ENCODE assay signal across 8 mouse cellular contexts in the genomic region with DNA sequence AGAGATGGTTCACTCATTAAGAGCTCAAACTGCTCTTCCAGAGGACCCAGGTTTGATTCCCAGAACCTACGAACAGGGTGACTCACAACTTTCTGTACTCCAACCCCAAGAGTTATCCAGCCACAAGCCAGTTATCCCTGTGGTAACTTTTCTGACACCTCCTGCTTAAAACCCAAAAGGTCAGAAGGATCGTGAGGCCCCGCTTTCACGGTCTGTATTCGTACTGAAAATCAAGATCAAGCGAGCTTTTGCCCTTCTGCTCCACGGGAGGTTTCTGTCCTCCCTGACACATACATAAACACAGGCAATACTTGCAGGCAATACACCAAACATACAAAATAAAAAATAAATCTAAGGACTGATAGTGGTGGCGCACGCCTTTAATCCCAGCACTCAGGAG. TPM values are rescaled to one million over a fixed set of nuclear protein-coding genes. Genes with fewer than 3 reads are reported as not detected.
DNase-seq lines count a peak whose midpoint lies in the region; ATAC-seq and TF ChIP-seq lines count a peak whose summit lies in the region.

No protein-coding gene starts in this region.

- H3K36me3 ChIP-seq in hindbrain, embryonic 15.5 days: 0 out of 2 replicates have a peak, but pooled peaks cover 1% of the 10 kb centered on the region

- no peak for TF ChIP-seq CTCF in Patski (IDR thresholded peaks at IDR 0.05)

- in situ Hi-C loops in Patski (cut with MboI; ENCODE audit: low pct_unique_long_range_greater_than_20kb): no loop called here

- peaks cover 3% of the 10 kb centered on the region; the same call in 1 of the 2 replicates for H3K9me3 ChIP-seq in hindbrain, embryonic 15.5 days

- peak; percentile 100 for DNase-seq in Patski (ENCODE audit: low read depth, low spot score)
- peak; percentile 99 to 100 for DNase-seq in cerebellum, postnatal 36 days
- DNase-seq in gastrocnemius, adult 18-20 months (ENCODE audit: low spot score): peak; percentile 100
- DNase-seq in layer of hippocampus, postnatal 25 days (ENCODE audit: extremely low spot score in 1 of 2, low spot score in 1 of 2): peak; percentile 100
- DNase-seq in lung, postnatal 10 days: peak; percentile 100
- peak; percentile 69 for DNase-seq in retina, adult 2 months (ENCODE audit: low read depth, low spot score)
- peak; percentile 96 to 100 for DNase-seq in thymus, postnatal 36 days

- ATAC-seq in Patski: peak; percentile 100
- peak; percentile 99 for ATAC-seq in hindbrain, embryonic 15.5 days (ENCODE audit: low FRiP score, low read depth)

- H3K27me3 ChIP-seq in Patski: no peaks in the 10 kb centered on the region
- no peaks in the 10 kb centered on the region for H3K27me3 ChIP-seq in hindbrain, embryonic 15.5 days

- no peaks in the 10 kb centered on the region for H3K4me1 ChIP-seq in hindbrain, embryonic 15.5 days (replicated peaks)

- CTCF ChIA-PET in Patski (lab: Charles Lee): no interaction called here

- H3K27ac ChIP-seq in hindbrain, embryonic 15.5 days (replicated peaks): no peak overlapping the region

- H3K9ac ChIP-seq in hindbrain, embryonic 15.5 days: no peak overlapping the region

- WGBS in hindbrain, embryonic 15.5 days: 63% methylated on average over 9 of the region's 9 CpGs

- POLR2A ChIA-PET in Patski (lab: Charles Lee): no interaction called here

- no peak overlapping the region for H3K4me2 ChIP-seq in hindbrain, embryonic 15.5 days

- H3K4me3 ChIP-seq in hindbrain, embryonic 15.5 days: no peak overlapping the region

RNA-seq across cellular contexts. Expression of gene Igf2bp3, which starts 21.6 kb away (rescaled TPM):
- polyA plus RNA-seq in Patski (2021): 2.4 TPM
- under 1 TPM; 0.09 to 0.11 TPM for total RNA-seq in gastrocnemius, adult 18-20 months (2021)
- polyA plus RNA-seq in hindbrain, embryonic 15.5 days (2015; fragmentation: Nextera tagmentation; extraction: Ambion mirVana): 23.3 and 24.9 TPM in 2 replicates
- under 1 TPM in 1 of 2 experiments, not detected in 1; 0.27 TPM for total RNA-seq in layer of hippocampus, postnatal 25 days (2021)

RNA-seq across cellular contexts. Expression of gene Tra2a, which starts 27.5 kb away (rescaled TPM):
- 104 TPM for polyA plus RNA-seq in Patski (2021)
- 10 to 100 TPM; 14.7 to 20.2 TPM for total RNA-seq in gastrocnemius, adult 18-20 months (2021)
- 105 and 111 TPM in 2 replicates for polyA plus RNA-seq in hindbrain, embryonic 15.5 days (2015; fragmentation: Nextera tagmentation; extraction: Ambion mirVana)
- total RNA-seq in layer of hippocampus, postnatal 25 days (2021): 10 to 100 TPM; 73.6 to 78.1 TPM
